Mouse (Mus musculus): ENCODE data around the gene Sdk1. TPM values are rescaled to one million over a fixed set of nuclear protein-coding genes. Genes with fewer than 3 reads are reported as not detected.

The Sdk1 gene
- total and polyA plus RNA-seq, 2 experiments from 2014 or later = 2.2 to 58.4 TPM

- Histone ChIP-seq H3K27ac (no peak overlapping the region), H3K9ac (replicated peaks; ENCODE audit: low read length) (no peak overlapping the region), H3K9me3 (ENCODE audit: low read length) (no peaks in the 10 kb centered on the region), H3K36me3 (ENCODE audit: insufficient read depth, low read length) (no peaks in the 10 kb centered on the region), H3K27me3 (ENCODE audit: insufficient read depth, low read length) (no peaks in the 10 kb centered on the region), H3K4me2 (ENCODE audit: low read depth, low read length) (no peak overlapping the region), H3K4me1 (ENCODE audit: insufficient read depth, low read length) (no peaks in the 10 kb centered on the region), H3K4me3 (ENCODE audit: low read length) (no peak overlapping the region)
- 97% methylated on average over 4 of the region's 4 CpGs for WGBS
- peak; percentile 31 for TF ChIP-seq CTCF (IDR thresholded peaks at IDR 0.05; ENCODE audit: low read depth)
- DNase-seq (ENCODE audit: low spot score) (no peak), ATAC-seq (no peak)
These were observed 909.5 kb downstream of the Sdk1 start for GRCm38 (mm10) chr5:142150756-142151155.

- Histone ChIP-seq H3K9ac (replicated peaks; ENCODE audit: low read length) (no peak overlapping the region), H3K9me3 (ENCODE audit: low read length) (no peaks in the 10 kb centered on the region), H3K4me2 (ENCODE audit: low read depth, low read length) (no peak overlapping the region), H3K4me3 (ENCODE audit: low read length) (no peak overlapping the region), H3K4me1 (ENCODE audit: insufficient read depth, low read length) (no peaks in the 10 kb centered on the region), H3K27me3 (ENCODE audit: insufficient read depth, low read length) (no peaks in the 10 kb centered on the region), H3K27ac (no peak overlapping the region), H3K36me3 (ENCODE audit: insufficient read depth, low read length) (no peaks in the 10 kb centered on the region)
- DNase-seq (ENCODE audit: low spot score) (peak; percentile 32), ATAC-seq (0 out of 2 replicates have a peak, but pooled peaks have one; percentile 47)
- WGBS = 59% methylated on average over 17 of the region's 17 CpGs
- no peak for TF ChIP-seq CTCF (IDR thresholded peaks at IDR 0.05; ENCODE audit: low read depth)
These were observed 915.9 kb downstream of the Sdk1 start for GRCm38 (mm10) chr5:142156868-142157852.

GRCm38 (mm10) chr5:142163483-142163882, 922.2 kb downstream of the Sdk1 start:
- no peaks in the 10 kb centered on the region for H3K9me3 ChIP-seq (ENCODE audit: low read length)
- H3K27me3 ChIP-seq (ENCODE audit: insufficient read depth, low read length) = 0 out of 2 replicates have a peak, but pooled peaks cover 4% of the 10 kb centered on the region
- no peak overlapping the region for H3K27ac ChIP-seq
- WGBS = 89% methylated on average over 4 of the region's 4 CpGs
- H3K4me3 ChIP-seq (ENCODE audit: low read length) = no peak overlapping the region
- no peaks in the 10 kb centered on the region for H3K4me1 ChIP-seq (ENCODE audit: insufficient read depth, low read length)
- H3K9ac ChIP-seq (replicated peaks; ENCODE audit: low read length) = no peak overlapping the region
- no peak for ATAC-seq
- DNase-seq (ENCODE audit: low spot score) = no peak
- no peaks in the 10 kb centered on the region for H3K36me3 ChIP-seq (ENCODE audit: insufficient read depth, low read length)
- TF ChIP-seq CTCF (IDR thresholded peaks at IDR 0.05; ENCODE audit: low read depth) = no peak
- H3K4me2 ChIP-seq (ENCODE audit: low read depth, low read length) = no peak overlapping the region

- Histone ChIP-seq H3K27me3 (ENCODE audit: insufficient read depth, low read length) (no peaks in the 10 kb centered on the region), H3K27ac (no peak overlapping the region), H3K4me1 (ENCODE audit: insufficient read depth, low read length) (peaks cover 9% of the 10 kb centered on the region; the same call in 1 of the 2 replicates), H3K36me3 (ENCODE audit: insufficient read depth, low read length) (no peaks in the 10 kb centered on the region; the same call in 1 of the 2 replicates), H3K4me2 (ENCODE audit: low read depth, low read length) (no peak overlapping the region), H3K9ac (replicated peaks; ENCODE audit: low read length) (no peak overlapping the region), H3K9me3 (ENCODE audit: low read length) (no peaks in the 10 kb centered on the region), H3K4me3 (ENCODE audit: low read length) (no peak overlapping the region)
- ATAC-seq (peak; percentile 40; the same call in 1 of the 2 replicates), DNase-seq (ENCODE audit: low spot score) (peak; percentile 59)
- 51% methylated on average over 4 of the region's 4 CpGs for WGBS
- TF ChIP-seq CTCF (IDR thresholded peaks at IDR 0.05; ENCODE audit: low read depth) = no peak
These were observed 932.3 kb downstream of the Sdk1 start for GRCm38 (mm10) chr5:142173636-142174035.

- Histone ChIP-seq H3K4me2 (ENCODE audit: low read depth, low read length) (no peak overlapping the region), H3K36me3 (ENCODE audit: insufficient read depth, low read length) (no peaks in the 10 kb centered on the region; the same call in 1 of the 2 replicates), H3K9ac (replicated peaks; ENCODE audit: low read length) (no peak overlapping the region), H3K4me3 (ENCODE audit: low read length) (no peak overlapping the region), H3K27me3 (ENCODE audit: insufficient read depth, low read length) (no peaks in the 10 kb centered on the region; the same call in 1 of the 2 replicates), H3K27ac (no peak overlapping the region), H3K4me1 (ENCODE audit: insufficient read depth, low read length) (peaks cover 9% of the 10 kb centered on the region; the same call in 1 of the 2 replicates), H3K9me3 (ENCODE audit: low read length) (no peaks in the 10 kb centered on the region)
- no peak for ATAC-seq
- DNase-seq (ENCODE audit: low spot score) = no peak
- WGBS = 39% methylated on average over 8 of the region's 8 CpGs
- no peak for TF ChIP-seq CTCF (IDR thresholded peaks at IDR 0.05; ENCODE audit: low read depth)
These were observed 936.9 kb downstream of the Sdk1 start for GRCm38 (mm10) chr5:142178164-142178563.

- H3K4me1 ChIP-seq (ENCODE audit: insufficient read depth, low read length) = peaks cover 9% of the 10 kb centered on the region; the same call in 1 of the 2 replicates
- no peaks in the 10 kb centered on the region; the same call in 1 of the 2 replicates for H3K36me3 ChIP-seq (ENCODE audit: insufficient read depth, low read length)
- 0 out of 2 replicates have a peak, but pooled peaks cover under 1% of the 10 kb centered on the region for H3K9me3 ChIP-seq (ENCODE audit: low read length)
- no peak overlapping the region for H3K9ac ChIP-seq (replicated peaks; ENCODE audit: low read length)
- no peaks in the 10 kb centered on the region; the same call in 1 of the 2 replicates for H3K27me3 ChIP-seq (ENCODE audit: insufficient read depth, low read length)
- DNase-seq (ENCODE audit: low spot score) = peak; percentile 63
- WGBS = 21% methylated on average over 11 of the region's 11 CpGs
- no peak for TF ChIP-seq CTCF (IDR thresholded peaks at IDR 0.05; ENCODE audit: low read depth)
- no peak overlapping the region for H3K4me3 ChIP-seq (ENCODE audit: low read length)
- 0 out of 2 replicates have a peak, but pooled peaks have one; percentile 27 for ATAC-seq
- no peak overlapping the region for H3K4me2 ChIP-seq (ENCODE audit: low read depth, low read length)
- no peak overlapping the region for H3K27ac ChIP-seq
These were observed 938.0 kb downstream of the Sdk1 start for GRCm38 (mm10) chr5:142179304-142179703.

Measured in hindbrain, postnatal 0 days (tissue).